Mouse (Mus musculus) embryonic facial prominence, embryonic 10.5 days (tissue): ENCODE results near the gene Kif17. TPM values are rescaled to one million over a fixed set of nuclear protein-coding genes. Genes with fewer than 3 reads are reported as not detected.

Experiments used
- DNase-seq: peaks from one replicate; pipeline ENCODE4 v3.0.0-alpha.2; 2017; ENCODE audit warnings: low spot score
- H3K27ac ChIP-seq: fragments of 300-500 bp; sonication (generic); replicated peaks from 2 replicates; pipeline ENCODE4 v1.5.1; 2016; ENCODE audit warnings: mild to moderate bottlenecking
- H3K27me3 ChIP-seq: fragments of 300-500 bp; sonication (generic); replicated peaks from 2 replicates; pipeline ENCODE4 v1.6.1; 2016; ENCODE audit warnings: low read depth, mild to moderate bottlenecking; ENCODE audit not compliant: poor library complexity, severe bottlenecking
- H3K36me3 ChIP-seq: fragments of 300-500 bp; sonication (generic); replicated peaks from 2 replicates; pipeline ENCODE4 v1.6.1; 2016; ENCODE audit warnings: mild to moderate bottlenecking, moderate library complexity
- H3K4me1 ChIP-seq: fragments of 300-500 bp; sonication (generic); 2 replicates; pipeline ENCODE4 v1.6.1; 2016
- H3K4me3 ChIP-seq: fragments of 300-500 bp; sonication (generic); 2 replicates; pipeline ENCODE4 v1.5.1; 2016; ENCODE audit warnings: mild to moderate bottlenecking, moderate library complexity
- H3K9me3 ChIP-seq: fragments of 300-500 bp; sonication (generic); 2 replicates; pipeline ENCODE4 v1.6.1; 2016; ENCODE audit warnings: mild to moderate bottlenecking
- WGBS: fragments of 180-500 bp; shearing (Covaris S2); methylation state at CpG from one replicate; pipeline ENCODE4 v1.1.7; 2016; 5-methylcytosine and 5-hydroxymethylcytosine counted together
- polyA plus RNA-seq: library from polyadenylated mRNA; unstranded; fragments of >200 nt; fragmentation: Nextera tagmentation; extraction: Ambion mirVana; gene quantifications from 2 replicates; pipeline ENCODE4 v1.2.1, GENCODE M21; 2016

The Kif17 gene
- polyA plus RNA-seq, 1 experiment from 2014 or later, result 0.62 TPM

- H3K27ac ChIP-seq, result no peak overlapping the region
- 77% methylated on average over 14 of the region's 14 CpGs for WGBS
- no peak overlapping the region for H3K4me3 ChIP-seq
- H3K27me3 ChIP-seq, result 0 out of 2 replicates have a peak, but pooled peaks cover under 1% of the 10 kb centered on the region
- no peak for DNase-seq
- H3K9me3 ChIP-seq, result no peaks in the 10 kb centered on the region
- no peaks in the 10 kb centered on the region for H3K36me3 ChIP-seq
- H3K4me1 ChIP-seq, result no peaks in the 10 kb centered on the region
These were observed 22.1 kb downstream of the Kif17 start for GRCm38 (mm10) chr4:138272011-138272997.

- 74% methylated on average over 7 of the region's 7 CpGs for WGBS
- Histone ChIP-seq H3K9me3 (no peaks in the 10 kb centered on the region), H3K27me3 (0 out of 2 replicates have a peak, but pooled peaks cover 9% of the 10 kb centered on the region), H3K27ac (no peak overlapping the region), H3K36me3 (no peaks in the 10 kb centered on the region), H3K4me1 (no peaks in the 10 kb centered on the region), H3K4me3 (no peak overlapping the region)
- no peak for DNase-seq
These were observed 28.1 kb downstream of the Kif17 start for GRCm38 (mm10) chr4:138278346-138278745.

GRCm38 (mm10) chr4:138282834-138283233 lies 32.6 kb downstream of the Kif17 start:
- Histone ChIP-seq H3K27me3 (0 out of 2 replicates have a peak, but pooled peaks cover 3% of the 10 kb centered on the region), H3K4me1 (no peaks in the 10 kb centered on the region), H3K36me3 (no peaks in the 10 kb centered on the region), H3K4me3 (no peak overlapping the region), H3K27ac (no peak overlapping the region), H3K9me3 (0 out of 2 replicates have a peak, but pooled peaks cover 5% of the 10 kb centered on the region)
- peak; percentile 78 for DNase-seq
- 23% methylated on average over 4 of the region's 4 CpGs for WGBS

- Histone ChIP-seq H3K36me3 (no peaks in the 10 kb centered on the region), H3K27me3 (no peaks in the 10 kb centered on the region), H3K9me3 (0 out of 2 replicates have a peak, but pooled peaks cover 5% of the 10 kb centered on the region), H3K4me1 (no peaks in the 10 kb centered on the region; the same call in 1 of the 2 replicates), H3K4me3 (no peak overlapping the region), H3K27ac (no peak overlapping the region)
- WGBS, result 92% methylated on average over 12 of the region's 12 CpGs
- DNase-seq, result no peak
These were observed 36.2 kb downstream of the Kif17 start for GRCm38 (mm10) chr4:138286411-138286810.

- no peaks in the 10 kb centered on the region for H3K27me3 ChIP-seq
- 85% methylated on average over 7 of the region's 7 CpGs for WGBS
- H3K4me3 ChIP-seq, result no peak overlapping the region
- DNase-seq, result no peak
- 0 out of 2 replicates have a peak, but pooled peaks cover 5% of the 10 kb centered on the region for H3K9me3 ChIP-seq
- no peak overlapping the region for H3K27ac ChIP-seq
- H3K36me3 ChIP-seq, result no peaks in the 10 kb centered on the region
- no peaks in the 10 kb centered on the region; the same call in 1 of the 2 replicates for H3K4me1 ChIP-seq
These were observed 38.5 kb downstream of the Kif17 start for GRCm38 (mm10) chr4:138288691-138289090.

GRCm38 (mm10) chr4:138292028-138292427 lies 41.8 kb downstream of the Kif17 start:
- H3K36me3 ChIP-seq, result no peaks in the 10 kb centered on the region
- 90% methylated on average over 13 of the region's 13 CpGs for WGBS
- no peak for DNase-seq

GRCm38 (mm10) chr4:138293261-138293948 lies 43.2 kb downstream of the Kif17 start:
- H3K27ac ChIP-seq, result no peak overlapping the region
- WGBS, result 87% methylated on average over 18 of the region's 18 CpGs

More at GRCm38 (mm10) chr4:138292028-138292427, 41.8 kb downstream of the Kif17 start:
- no peak overlapping the region for H3K27ac ChIP-seq
- H3K4me3 ChIP-seq, result no peak overlapping the region
- H3K4me1 ChIP-seq, result no peaks in the 10 kb centered on the region; the same call in 1 of the 2 replicates
- H3K9me3 ChIP-seq, result no peaks in the 10 kb centered on the region
- H3K27me3 ChIP-seq, result no peaks in the 10 kb centered on the region

GRCm38 (mm10) chr4:138293949-138294550 lies 43.8 kb downstream of the Kif17 start:
- no peak for DNase-seq
- Histone ChIP-seq H3K27me3 (no peaks in the 10 kb centered on the region), H3K4me1 (no peaks in the 10 kb centered on the region; the same call in 1 of the 2 replicates), H3K36me3 (no peaks in the 10 kb centered on the region), H3K9me3 (no peaks in the 10 kb centered on the region), H3K4me3 (no peak overlapping the region), H3K27ac (no peak overlapping the region)
- 80% methylated on average over 11 of the region's 14 CpGs for WGBS

More at GRCm38 (mm10) chr4:138293261-138293948, 43.2 kb downstream of the Kif17 start:
- no peak for DNase-seq
- Histone ChIP-seq H3K4me1 (no peaks in the 10 kb centered on the region; the same call in 1 of the 2 replicates), H3K27me3 (no peaks in the 10 kb centered on the region), H3K36me3 (no peaks in the 10 kb centered on the region), H3K4me3 (no peak overlapping the region), H3K9me3 (no peaks in the 10 kb centered on the region)

GRCm38 (mm10) chr4:138301271-138301780 lies 51.1 kb downstream of the Kif17 start:
- H3K4me3 ChIP-seq, result no peak overlapping the region
- H3K9me3 ChIP-seq, result no peaks in the 10 kb centered on the region
- peaks cover under 1% of the 10 kb centered on the region for H3K36me3 ChIP-seq
- 89% methylated on average over 10 of the region's 10 CpGs for WGBS
- peaks cover 26% of the 10 kb centered on the region for H3K4me1 ChIP-seq
- H3K27ac ChIP-seq, result no peak overlapping the region
- DNase-seq, result no peak
- H3K27me3 ChIP-seq, result no peaks in the 10 kb centered on the region

- Histone ChIP-seq H3K27ac (no peak overlapping the region), H3K36me3 (peaks cover 18% of the 10 kb centered on the region), H3K27me3 (no peaks in the 10 kb centered on the region), H3K4me1 (peaks cover 30% of the 10 kb centered on the region), H3K9me3 (no peaks in the 10 kb centered on the region), H3K4me3 (peak overlapping the region; percentile 94)
- DNase-seq, result no peak
- 89% methylated on average over 3 of the region's 3 CpGs for WGBS
These were observed 52.8 kb downstream of the Kif17 start for GRCm38 (mm10) chr4:138303011-138303410.

- Histone ChIP-seq H3K4me3 (peak overlapping the region; percentile 94), H3K4me1 (peaks cover 30% of the 10 kb centered on the region), H3K27me3 (no peaks in the 10 kb centered on the region), H3K27ac (peak overlapping the region; percentile 89), H3K36me3 (peaks cover 25% of the 10 kb centered on the region), H3K9me3 (no peaks in the 10 kb centered on the region)
- DNase-seq, result no peak
- whole genome bisulfite sequencing, result 18% methylated on average over 18 of the region's 18 CpGs
These were observed 53.5 kb downstream of the Kif17 start for GRCm38 (mm10) chr4:138303742-138304141.
